16 mouse cellular contexts compared by ENCODE assay signal in the genomic region with DNA sequence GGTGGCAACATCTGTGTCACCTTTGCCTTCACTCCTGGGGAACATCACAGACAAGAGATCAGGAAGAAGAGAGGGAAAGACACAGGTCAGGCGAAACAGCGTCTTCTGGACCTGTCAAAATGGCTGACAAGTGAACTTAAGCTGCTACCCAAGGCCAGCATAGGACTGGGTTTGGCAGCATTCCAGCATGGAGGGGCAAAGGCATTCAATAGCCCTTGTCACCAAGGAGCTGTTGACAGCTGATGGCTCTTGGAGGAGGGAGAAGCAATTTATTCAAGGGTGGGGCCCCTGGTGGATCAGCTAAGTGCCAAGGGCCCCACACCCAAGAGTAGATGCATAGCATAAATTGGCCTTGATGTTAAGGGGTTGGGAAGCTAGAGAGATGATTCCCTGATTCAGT. TPM values are rescaled to one million over a fixed set of nuclear protein-coding genes. Genes with fewer than 3 reads are reported as not detected.
DNase-seq lines count a peak whose midpoint lies in the region; ATAC-seq and TF ChIP-seq lines count a peak whose summit lies in the region.
"Had no signal": no experiment of that assay in that cellular context is flagged by ENCODE, and none has a peak within 500 bp of the region (broad histone marks: within the 10 kb centered on the region; RNA-seq: fewer than 3 reads in every experiment).

No protein-coding gene starts in this region.

- TF ChIP-seq POLR2A in brain, embryonic 14.5 days (IDR thresholded peaks at IDR 0.05; ENCODE audit: borderline replicate concordance, extremely low read depth, insufficient read depth, insufficient read length, poor library complexity, severe bottlenecking) = no peak

- ATAC-seq in lung, embryonic 14.5 days (ENCODE audit: insufficient read depth) = peak; percentile 25; the same call in 1 of the 2 replicates
- ATAC-seq: liver, embryonic 12.5 days had no signal

- H3K4me1 ChIP-seq in heart, embryonic 10.5 days = peaks cover 45% of the 10 kb centered on the region
- H3K4me1 ChIP-seq in lung, embryonic 14.5 days (ENCODE audit: insufficient read depth) = peaks cover 15% of the 10 kb centered on the region

- H3K4me2 ChIP-seq in lung, embryonic 14.5 days = no peak overlapping the region
- H3K4me2 ChIP-seq: liver, embryonic 12.5 days had no signal

- H3K27ac ChIP-seq in heart, embryonic 10.5 days = peak overlapping the region; percentile 76
- no peak overlapping the region for H3K27ac ChIP-seq in lung, embryonic 14.5 days (ENCODE audit: low read depth)
- H3K27ac ChIP-seq: limb, embryonic 10.5 days; liver, embryonic 12.5 days had no signal

- no peaks in the 10 kb centered on the region for H3K9me3 ChIP-seq in heart, embryonic 10.5 days
- H3K9me3 ChIP-seq in lung, embryonic 14.5 days (ENCODE audit: low read depth, low read length) = no peaks in the 10 kb centered on the region
- H3K9me3 ChIP-seq: G1E; limb, embryonic 10.5 days; liver, embryonic 12.5 days had no signal

- no peak overlapping the region for H3K4me3 ChIP-seq in heart, embryonic 10.5 days
- no peak overlapping the region for H3K4me3 ChIP-seq in lung, embryonic 14.5 days (ENCODE audit: low read depth, low read length)
- H3K4me3 ChIP-seq: limb, embryonic 10.5 days; liver, embryonic 12.5 days had no signal

- no peak for TF ChIP-seq CTCF in lung, embryonic 14.5 days (IDR thresholded peaks at IDR 0.05; ENCODE audit: low read depth)
- no peak for TF ChIP-seq CTCF in brain, embryonic 14.5 days (IDR thresholded peaks at IDR 0.05; ENCODE audit: borderline replicate concordance, extremely low read depth, insufficient read depth, insufficient read length)

- peak; percentile 81 for DNase-seq in heart, embryonic 10.5 days (ENCODE audit: low spot score)
- DNase-seq in heart, postnatal 10 days = no peak
- DNase-seq in lung, embryonic 14.5 days = peak; percentile 45
- DNase-seq in lung, postnatal 10 days = no peak
- peak; percentile 66 for DNase-seq in ES-CJ7 (ENCODE audit: low read depth, low spot score)
- DNase-seq in brain, embryonic 14.5 days (ENCODE audit: low read depth) = peak; percentile 74
- DNase-seq in neural tube, embryonic 10.5 days (ENCODE audit: extremely low spot score, low spot score) = no peak
- DNase-seq: adrenal gland, postnatal 10 days; cerebellum, postnatal 14 days; gastrocnemius, postnatal 10 days; layer of hippocampus, postnatal 36 days; right cerebral cortex, postnatal 25 days had no signal

- WGBS in heart, embryonic 10.5 days = 42% methylated on average over 2 of the region's 2 CpGs
- 44% methylated on average over 2 of the region's 2 CpGs for WGBS in lung, embryonic 14.5 days

- intact Hi-C loops in heart, postnatal 10 days (cut with DNase I) = no loop called here

- H3K36me3 ChIP-seq in heart, embryonic 10.5 days = no peaks in the 10 kb centered on the region
- H3K36me3 ChIP-seq in lung, embryonic 14.5 days (ENCODE audit: insufficient read depth) = no peaks in the 10 kb centered on the region
- H3K36me3 ChIP-seq: G1E; limb, embryonic 10.5 days; liver, embryonic 12.5 days had no signal

- no peaks in the 10 kb centered on the region for H3K27me3 ChIP-seq in heart, embryonic 10.5 days (ENCODE audit: insufficient read depth, poor library complexity, severe bottlenecking)
- H3K27me3 ChIP-seq in lung, embryonic 14.5 days (ENCODE audit: insufficient read depth, low read length) = no peaks in the 10 kb centered on the region
- H3K27me3 ChIP-seq: liver, embryonic 12.5 days had no signal

- no peak overlapping the region for H3K9ac ChIP-seq in lung, embryonic 14.5 days
- H3K9ac ChIP-seq: liver, embryonic 12.5 days had no signal

RNA-seq across cellular contexts. Expression of gene Fndc7, which starts 10.7 kb away (rescaled TPM):
- polyA plus RNA-seq in heart, embryonic 10.5 days (2016; fragmentation: Nextera tagmentation; extraction: Ambion mirVana) = 0.21 and 0.26 TPM in 2 replicates
- under 1 TPM in 1 of 2 experiments, not detected in 1; 0.07 TPM for total RNA-seq in heart, postnatal 10 days (2021)
- polyA plus RNA-seq in lung, embryonic 14.5 days (2014; fragmentation: Nextera tagmentation; extraction: Ambion mirVana) = 0.12 and 0.59 TPM in 2 replicates
- polyA plus RNA-seq in brain, embryonic 14.5 days (2012; rRNA removed) = 0.09 and 0.11 TPM in 2 replicates
- polyA plus RNA-seq: G1E; kidney, embryonic 14.5 days; limb, embryonic 10.5 days had no signal

RNA-seq across cellular contexts. Expression of gene Prpf38b, which starts 32.4 kb away (rescaled TPM):
- polyA plus RNA-seq in heart, embryonic 10.5 days (2016; fragmentation: Nextera tagmentation; extraction: Ambion mirVana) = 56.4 and 64.3 TPM in 2 replicates
- 10 to 100 TPM; 27.7 to 30.9 TPM for total RNA-seq in heart, postnatal 10 days (2021)
- polyA plus RNA-seq in lung, embryonic 14.5 days (2014; fragmentation: Nextera tagmentation; extraction: Ambion mirVana) = 65.8 and 72.0 TPM in 2 replicates
- polyA plus RNA-seq in brain, embryonic 14.5 days (2012; rRNA removed) = 68.0 and 78.4 TPM in 2 replicates

RNA-seq across cellular contexts. Expression of gene Stxbp3, which starts 38.8 kb away (rescaled TPM):
- 29.4 and 30.8 TPM in 2 replicates for polyA plus RNA-seq in heart, embryonic 10.5 days (2016; fragmentation: Nextera tagmentation; extraction: Ambion mirVana)
- total RNA-seq in heart, postnatal 10 days (2021) = 10 to 100 TPM; 25.8 to 31.8 TPM
- 33.8 and 35.0 TPM in 2 replicates for polyA plus RNA-seq in lung, embryonic 14.5 days (2014; fragmentation: Nextera tagmentation; extraction: Ambion mirVana)
- 9.9 and 11.8 TPM in 2 replicates for polyA plus RNA-seq in brain, embryonic 14.5 days (2012; rRNA removed)

Comparison
In these comparisons a context has a peak if more than half of its experiments do, and no peak if none do; other contexts are left out.
1. DNase-seq: peak in heart, embryonic 10.5 days (single experiment), lung, embryonic 14.5 days (single experiment), ES-CJ7 (single experiment) and brain, embryonic 14.5 days (single experiment); none in heart, postnatal 10 days (0 of 2), lung, postnatal 10 days (single experiment) and neural tube, embryonic 10.5 days (single experiment).